Mouse (Mus musculus) MEL (cell line): ENCODE data around the gene Syna.

ENCODE experiments used
- CHD2 ChIP-seq: IDR thresholded peaks from 2 replicates; pipeline ENCODE4 v1.6.1; 2011; ENCODE audit warnings: low read length, improper control_type of control experiment
- CTCF ChIP-seq, 3 experiments: IDR thresholded peaks in 2 of 3; conservative IDR thresholded peaks in 1 of 3; 2 replicates each; pipeline ENCODE4 v1.5.1; 2011 to 2012; ENCODE audit warnings: low read length in 3 of 3, low read depth in 2 of 3, mild to moderate bottlenecking in 2 of 3, improper control_type of control experiment in 1 of 3, inconsistent platforms in 1 of 3, mixed read lengths in 1 of 3, moderate library complexity in 1 of 3; ENCODE audit not compliant: control insufficient read depth in 1 of 3, insufficient read depth in 1 of 3, poor library complexity in 1 of 3, severe bottlenecking in 1 of 3
- ETS1 ChIP-seq: IDR thresholded peaks from 2 replicates; pipeline ENCODE4 v1.6.1; 2012; ENCODE audit warnings: low read depth, mild to moderate bottlenecking, inconsistent platforms, low read length, improper control_type of control experiment, moderate library complexity
- GATA1 ChIP-seq: IDR thresholded peaks from 2 replicates; pipeline ENCODE4 v1.6.1; 2011; ENCODE audit warnings: low read depth, low read length, improper control_type of control experiment
- TCF12 ChIP-seq: IDR thresholded peaks from 2 replicates; pipeline ENCODE4 v1.6.1; 2014; ENCODE audit warnings: low read depth, mild to moderate bottlenecking, inconsistent platforms, low read length, improper control_type of control experiment, moderate library complexity
- ZKSCAN1 ChIP-seq: IDR thresholded peaks from 2 replicates; pipeline ENCODE4 v1.6.1; 2012; ENCODE audit warnings: low read depth, mild to moderate bottlenecking, inconsistent platforms, low read length, improper control_type of control experiment, moderate library complexity

- TF ChIP-seq ZKSCAN1 (no peak), CHD2 (no peak), TCF12 (no peak), CTCF (IDR thresholded peaks at IDR 0.05 in 2 of 3, conservative IDR thresholded peaks at IDR 0.05 in 1 of 3; ENCODE audit: control insufficient read depth in 1 of 3, insufficient read depth in 1 of 3, low read depth in 2 of 3, low read length in 3 of 3, poor library complexity in 1 of 3, severe bottlenecking in 1 of 3) (no peak), ETS1 (no peak), GATA1 (no peak)
Measured at GRCm38 (mm10) chr5:134564272-134564671, 4.3 kb upstream of the Syna start.
